Mouse (Mus musculus) megakaryocyte, embryonic 14.5 days (primary cell): Measurements from ENCODE around the gene Ccdc189.

Experiments used
- FLI1 ChIP-seq: IDR thresholded peaks from 2 replicates; pipeline ENCODE4 v1.6.1; 2012; ENCODE audit warnings: low read length, inconsistent platforms, mixed read lengths
- GATA1 ChIP-seq: IDR thresholded peaks from 3 replicates; pipeline ENCODE4 v1.6.1; 2012; ENCODE audit warnings: mixed read lengths, low read length, inconsistent platforms, borderline replicate concordance

- TF ChIP-seq GATA1: no peak
- no peak for TF ChIP-seq FLI1
Measured at GRCm38 (mm10) chr7:127572895-127573471, 15.4 kb downstream of the Ccdc189 start, which contains the start of gene Phkg2.
